Mouse (Mus musculus) hindbrain, embryonic 14.5 days (tissue): ENCODE measurements around the gene Ccdc151. TPM values are rescaled to one million over a fixed set of nuclear protein-coding genes. Genes with fewer than 3 reads are reported as not detected.
A peak's percentile ranks its signal among the peaks of the same experiment; 100 is the strongest.

Experiments
- ATAC-seq: fragments of 200-750 bp; cut with Nextera tagmentation; 2 replicates; pipeline ENCODE4 v1.8.0; 2017; ENCODE audit warnings: moderate number of reproducible peaks, mild to moderate bottlenecking, moderate TSS enrichment, moderate library complexity; ENCODE audit not compliant: low FRiP score
- DNase-seq: peaks from one replicate; pipeline ENCODE4 v3.0.0-alpha.2; 2015; ENCODE audit warnings: low spot score
- H3K27ac ChIP-seq: fragments of 300-500 bp; sonication (generic); 2 replicates; pipeline ENCODE4 v1.5.1; 2014; ENCODE audit warnings: mild to moderate bottlenecking, moderate library complexity
- H3K27me3 ChIP-seq: fragments of 300-500 bp; sonication (generic); 2 replicates; pipeline ENCODE4 v1.6.1; 2014; ENCODE audit warnings: mild to moderate bottlenecking, low read length, mixed read lengths; ENCODE audit not compliant: control insufficient read depth, insufficient read depth
- H3K36me3 ChIP-seq: fragments of 300-500 bp; sonication (generic); replicated peaks from 2 replicates; pipeline ENCODE4 v1.6.1; 2014; ENCODE audit not compliant: control insufficient read depth, insufficient read depth
- H3K4me1 ChIP-seq: fragments of 300-500 bp; sonication (generic); replicated peaks from 2 replicates; pipeline ENCODE4 v1.6.1; 2014; ENCODE audit warnings: antibody characterized with exemption, low read length, mixed read lengths; ENCODE audit not compliant: control insufficient read depth, insufficient read depth
- H3K4me2 ChIP-seq: fragments of 300-500 bp; sonication (generic); replicated peaks from 2 replicates; pipeline ENCODE4 v1.6.1; 2014; ENCODE audit warnings: mild to moderate bottlenecking, moderate library complexity
- H3K4me3 ChIP-seq: fragments of 300-500 bp; sonication (generic); replicated peaks from 2 replicates; pipeline ENCODE4 v1.5.1; 2014; ENCODE audit warnings: mild to moderate bottlenecking, low read length
- H3K9ac ChIP-seq: fragments of 300-500 bp; sonication (generic); 2 replicates; pipeline ENCODE4 v1.6.1; 2014
- H3K9me3 ChIP-seq: fragments of 300-500 bp; sonication (generic); 2 replicates; pipeline ENCODE4 v1.6.1; 2016; ENCODE audit warnings: low read length; ENCODE audit not compliant: control insufficient read depth
- WGBS: fragments of 180-500 bp; shearing (Covaris S2); extraction: QIAGEN DNeasy Blood & Tissue Kit; methylation state at CpG from one replicate; pipeline ENCODE4 v1.1.7; 2014; 5-methylcytosine and 5-hydroxymethylcytosine counted together
- polyA plus RNA-seq: library from polyadenylated mRNA; unstranded; fragments of >200 nt; fragmentation: Nextera tagmentation; extraction: Ambion mirVana; gene quantifications from 2 replicates; pipeline ENCODE4 v1.2.1, GENCODE M21; 2014

The Ccdc151 gene
- polyA plus RNA-seq, 1 experiment from 2014 or later = 6.2 TPM

- H3K4me1 ChIP-seq = peaks cover 11% of the 10 kb centered on the region
- H3K36me3 ChIP-seq = no peaks in the 10 kb centered on the region
- H3K27ac ChIP-seq = no peak overlapping the region
- H3K4me2 ChIP-seq = peak overlapping the region; percentile 50; the same call in 1 of the 2 replicates
- peak overlapping the region; percentile 64; the same call in 1 of the 2 replicates for H3K4me3 ChIP-seq
- DNase-seq = no peak
- peak overlapping the region; percentile 80; the same call in 1 of the 2 replicates for H3K9ac ChIP-seq
- ATAC-seq = no peak
- H3K27me3 ChIP-seq = peaks cover 8% of the 10 kb centered on the region
- H3K9me3 ChIP-seq = no peaks in the 10 kb centered on the region
- 77% methylated on average over 3 of the region's 3 CpGs for WGBS
Measured at GRCm38 (mm10) chr9:21954635-21955034, 47.8 kb downstream of the Ccdc151 start.

DNA sequence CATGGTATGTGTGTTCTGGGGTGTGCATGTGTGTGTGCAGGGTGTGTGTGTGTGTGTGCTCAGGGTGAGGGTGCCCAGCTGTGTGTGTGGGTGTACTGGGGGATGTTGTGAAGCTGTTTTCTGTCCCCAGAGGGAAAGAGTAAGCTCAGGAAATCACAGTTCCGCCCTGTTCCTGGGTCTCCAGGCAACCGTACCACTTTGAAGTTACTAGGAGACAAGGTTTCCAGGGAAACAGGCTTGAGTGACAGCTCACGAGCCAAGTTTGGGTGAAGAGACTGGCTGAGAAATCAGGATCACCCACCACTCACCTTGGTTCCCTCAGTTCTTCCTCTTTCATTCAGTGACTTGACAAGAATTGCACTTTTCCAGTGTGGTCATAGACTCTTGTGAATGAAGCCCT lies 48.8 kb downstream of the Ccdc151 start:
- peaks cover 1% of the 10 kb centered on the region; the same call in 1 of the 2 replicates for H3K36me3 ChIP-seq
- H3K27ac ChIP-seq = peak overlapping the region; percentile 5; the same call in 1 of the 2 replicates
- H3K4me2 ChIP-seq = no peak overlapping the region; the same call in 1 of the 2 replicates
- no peaks in the 10 kb centered on the region for H3K27me3 ChIP-seq
- 6% methylated on average over 3 of the region's 3 CpGs for WGBS
- no peak overlapping the region for H3K4me3 ChIP-seq
- DNase-seq (no peak), ATAC-seq (no peak)
- no peak overlapping the region for H3K9ac ChIP-seq
- H3K4me1 ChIP-seq = peaks cover 11% of the 10 kb centered on the region
- no peaks in the 10 kb centered on the region for H3K9me3 ChIP-seq

DNA sequence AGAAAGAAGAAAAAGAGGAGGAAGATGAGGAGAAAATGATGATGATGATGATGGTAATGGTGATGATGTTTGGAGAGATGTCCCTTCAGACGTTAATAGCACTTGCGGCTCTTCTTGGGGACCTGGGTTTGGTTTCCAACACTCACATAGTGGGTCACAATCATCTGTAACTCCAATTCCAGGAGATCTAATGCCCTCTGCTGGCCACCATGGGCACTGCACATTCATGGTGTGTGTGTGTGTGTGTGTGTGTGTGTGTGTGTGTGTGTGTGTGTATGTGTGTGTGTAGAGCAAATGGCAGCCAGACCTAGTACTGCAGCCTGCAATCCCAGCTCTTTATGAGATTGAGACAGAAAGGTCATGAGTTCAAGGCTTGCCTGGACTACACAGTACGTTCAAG lies 50.5 kb downstream of the Ccdc151 start:
- Histone ChIP-seq H3K36me3 (peaks cover 18% of the 10 kb centered on the region), H3K9ac (no peak overlapping the region), H3K27me3 (no peaks in the 10 kb centered on the region), H3K27ac (no peak overlapping the region), H3K4me3 (no peak overlapping the region), H3K4me1 (peaks cover 11% of the 10 kb centered on the region), H3K4me2 (no peak overlapping the region), H3K9me3 (no peaks in the 10 kb centered on the region)
- DNase-seq (no peak), ATAC-seq (no peak)
- WGBS = 86% methylated on average over 3 of the region's 3 CpGs

- H3K27ac ChIP-seq = no peak overlapping the region
- H3K9ac ChIP-seq = no peak overlapping the region
- no peaks in the 10 kb centered on the region for H3K27me3 ChIP-seq
- no peaks in the 10 kb centered on the region for H3K9me3 ChIP-seq
- H3K36me3 ChIP-seq = peaks cover 34% of the 10 kb centered on the region
- 19% methylated on average over 11 of the region's 11 CpGs for WGBS
- H3K4me1 ChIP-seq = 0 out of 2 replicates have a peak, but pooled peaks cover 6% of the 10 kb centered on the region
- peak; percentile 71 for DNase-seq
- H3K4me3 ChIP-seq = no peak overlapping the region
- no peak overlapping the region for H3K4me2 ChIP-seq
- ATAC-seq = no peak
Measured at GRCm38 (mm10) chr9:21950322-21950721, 52.1 kb downstream of the Ccdc151 start.

- peaks cover 46% of the 10 kb centered on the region for H3K36me3 ChIP-seq
Measured at GRCm38 (mm10) chr9:21948790-21949189, 53.6 kb downstream of the Ccdc151 start.

DNA sequence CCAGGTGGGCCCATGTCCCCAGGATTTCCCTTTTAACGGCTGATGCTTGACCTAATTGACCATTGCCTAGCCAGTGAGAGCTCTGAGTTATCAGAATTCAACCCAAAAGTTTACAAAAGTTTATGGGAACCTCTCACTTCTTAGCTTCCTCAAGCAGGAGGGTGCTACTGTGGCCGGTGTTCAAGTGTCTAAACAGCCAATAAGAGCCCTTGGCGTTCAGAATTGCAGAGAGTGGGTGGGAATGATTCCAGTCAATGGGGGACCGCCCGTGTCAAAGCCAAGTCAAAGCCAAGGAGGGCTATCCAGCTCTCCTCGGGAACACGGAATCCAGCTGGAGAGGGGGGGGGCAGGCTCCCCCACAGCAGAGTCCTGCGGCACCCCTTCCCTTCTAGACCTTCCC lies 54.3 kb downstream of the Ccdc151 start:
- H3K4me2 ChIP-seq = no peak overlapping the region
- no peaks in the 10 kb centered on the region for H3K27me3 ChIP-seq
- H3K27ac ChIP-seq = no peak overlapping the region
- ATAC-seq = no peak
- H3K36me3 ChIP-seq = peaks cover 46% of the 10 kb centered on the region
- no peak overlapping the region for H3K4me3 ChIP-seq
- H3K9ac ChIP-seq = no peak overlapping the region
- 68% methylated on average over 8 of the region's 8 CpGs for WGBS
- H3K9me3 ChIP-seq = no peaks in the 10 kb centered on the region
- no peak for DNase-seq
- H3K4me1 ChIP-seq = 0 out of 2 replicates have a peak, but pooled peaks cover under 1% of the 10 kb centered on the region

More at GRCm38 (mm10) chr9:21948790-21949189, 53.6 kb downstream of the Ccdc151 start:
- 67% methylated on average over 6 of the region's 6 CpGs for WGBS
- Histone ChIP-seq H3K4me3 (no peak overlapping the region), H3K9ac (no peak overlapping the region), H3K9me3 (no peaks in the 10 kb centered on the region), H3K4me2 (no peak overlapping the region), H3K4me1 (0 out of 2 replicates have a peak, but pooled peaks cover 6% of the 10 kb centered on the region), H3K27ac (no peak overlapping the region), H3K27me3 (no peaks in the 10 kb centered on the region)
- DNase-seq (no peak), ATAC-seq (no peak)

DNA sequence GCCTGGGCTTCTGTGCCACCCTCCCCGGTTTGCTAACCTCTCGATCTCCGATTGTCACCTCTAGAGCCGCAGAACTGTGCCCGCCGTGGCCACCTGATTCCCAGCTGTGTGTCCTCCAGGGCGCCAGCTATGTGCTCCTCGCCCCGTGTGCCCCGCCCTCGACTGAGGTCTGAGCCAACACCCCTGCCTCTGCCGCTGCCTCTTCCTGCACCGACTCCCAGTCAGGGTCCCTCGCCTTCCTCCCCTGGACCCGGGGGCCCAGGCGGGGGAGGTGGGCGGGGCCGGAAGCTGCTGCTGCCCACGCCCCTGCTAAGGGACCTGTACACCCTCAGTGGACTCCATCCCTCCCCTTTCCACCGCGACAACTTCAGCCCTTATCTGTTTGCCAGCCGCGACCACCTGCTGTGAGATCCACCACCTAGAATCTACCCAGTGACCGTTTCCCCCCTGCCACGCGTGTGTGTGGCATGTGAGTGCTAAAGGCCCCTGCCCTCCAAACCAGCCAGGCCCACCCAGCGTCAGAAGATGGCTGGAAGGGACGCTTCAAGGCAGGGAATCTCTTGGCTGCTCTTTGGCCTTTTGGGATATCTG lies 54.8 kb downstream of the Ccdc151 start:
- Histone ChIP-seq H3K4me1 (no peaks in the 10 kb centered on the region), H3K9ac (no peak overlapping the region), H3K4me3 (no peak overlapping the region), H3K9me3 (no peaks in the 10 kb centered on the region), H3K36me3 (peaks cover 46% of the 10 kb centered on the region), H3K4me2 (no peak overlapping the region), H3K27me3 (no peaks in the 10 kb centered on the region), H3K27ac (no peak overlapping the region)
- 11% methylated on average over 28 of the region's 28 CpGs for WGBS
- ATAC-seq (no peak), DNase-seq (no peak)

GRCm38 (mm10) chr9:21944267-21944666 lies 58.2 kb downstream of the Ccdc151 start:
- no peak for DNase-seq
- Histone ChIP-seq H3K4me3 (no peak overlapping the region), H3K36me3 (peaks cover 68% of the 10 kb centered on the region), H3K9ac (no peak overlapping the region), H3K4me1 (no peaks in the 10 kb centered on the region), H3K9me3 (no peaks in the 10 kb centered on the region), H3K4me2 (no peak overlapping the region), H3K27ac (no peak overlapping the region), H3K27me3 (no peaks in the 10 kb centered on the region)
- no peak for ATAC-seq
- WGBS = 26% methylated on average over 23 of the region's 23 CpGs

DNA sequence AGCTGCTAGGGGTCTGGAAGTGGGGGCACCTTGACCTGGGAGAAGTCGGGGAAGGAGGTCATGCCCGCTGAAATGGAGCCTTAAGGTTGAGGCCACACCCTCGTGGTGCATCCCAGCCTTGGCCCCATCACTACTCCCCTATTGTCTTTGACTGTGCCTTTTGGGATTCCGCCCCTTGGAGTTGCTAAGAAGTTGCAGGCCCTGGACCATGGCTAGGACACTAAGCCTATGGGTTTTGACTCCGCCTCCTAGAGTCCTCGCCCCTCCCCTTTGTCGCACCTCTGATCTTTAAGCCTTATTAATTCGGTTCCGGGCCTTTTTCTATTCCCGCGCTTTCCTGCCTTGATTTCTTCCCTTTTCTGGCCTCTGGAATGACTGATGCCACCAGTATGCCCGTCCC lies 58.8 kb downstream of the Ccdc151 start:
- no peaks in the 10 kb centered on the region for H3K27me3 ChIP-seq
- H3K9ac ChIP-seq = no peak overlapping the region
- 55% methylated on average over 12 of the region's 12 CpGs for WGBS
- no peak overlapping the region for H3K27ac ChIP-seq
- no peaks in the 10 kb centered on the region for H3K9me3 ChIP-seq
- no peak overlapping the region for H3K4me3 ChIP-seq
- DNase-seq (no peak), ATAC-seq (no peak)
- peaks cover 67% of the 10 kb centered on the region for H3K36me3 ChIP-seq
- H3K4me2 ChIP-seq = no peak overlapping the region
- peaks cover 5% of the 10 kb centered on the region for H3K4me1 ChIP-seq
